Mouse (Mus musculus): ENCODE data around the gene Cfap99. TPM values are rescaled to one million over a fixed set of nuclear protein-coding genes. Genes with fewer than 3 reads are reported as not detected.

The Cfap99 gene
- polyA plus RNA-seq, 1 experiment from 2014 or later: not detected

DNA sequence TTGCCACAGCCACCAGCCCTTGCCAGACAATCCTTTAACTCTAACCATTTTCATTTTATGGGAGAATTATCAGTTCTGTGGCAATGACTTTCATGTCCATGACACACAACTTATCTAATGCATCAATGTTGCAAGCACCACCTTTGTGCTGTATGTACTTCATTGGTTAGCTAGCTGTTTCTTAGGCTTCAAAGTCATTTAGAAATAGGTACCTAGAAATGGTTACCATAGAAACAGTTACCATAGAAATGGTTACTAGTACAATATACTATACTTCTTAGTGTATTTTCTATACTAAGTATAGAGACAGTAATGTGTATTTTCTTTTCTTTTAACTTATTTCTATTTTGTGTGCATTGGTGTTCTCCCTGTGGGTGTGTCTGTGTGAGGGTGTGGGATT lies 36.9 kb downstream of the Cfap99 start:
- TF ChIP-seq CTCF (IDR thresholded peaks at IDR 0.05): no peak
- in situ Hi-C loops (cut with MboI; ENCODE audit: low pct_unique_long_range_greater_than_20kb): loop anchor here (5.0 kb wide), 1 partner anchor 38 kb away; the partner anchor contains the start of genes Cfap99 and Zfyve28
- no peak for ATAC-seq
- H3K27me3 ChIP-seq: no peaks in the 10 kb centered on the region
- ChIA-PET POLR2A (interaction anchor here (0.5 kb wide), 1 partner anchor 20 kb away, joined by 3 read pairs; no protein-coding TSS in a partner anchor), CTCF (interaction anchor here (1.2 to 2.2 kb wide), 2 partner anchors 11 to 24 kb away, joined by 4 to 9 read pairs; no protein-coding TSS in a partner anchor)
- DNase-seq (ENCODE audit: low read depth, low spot score): no peak

DNA sequence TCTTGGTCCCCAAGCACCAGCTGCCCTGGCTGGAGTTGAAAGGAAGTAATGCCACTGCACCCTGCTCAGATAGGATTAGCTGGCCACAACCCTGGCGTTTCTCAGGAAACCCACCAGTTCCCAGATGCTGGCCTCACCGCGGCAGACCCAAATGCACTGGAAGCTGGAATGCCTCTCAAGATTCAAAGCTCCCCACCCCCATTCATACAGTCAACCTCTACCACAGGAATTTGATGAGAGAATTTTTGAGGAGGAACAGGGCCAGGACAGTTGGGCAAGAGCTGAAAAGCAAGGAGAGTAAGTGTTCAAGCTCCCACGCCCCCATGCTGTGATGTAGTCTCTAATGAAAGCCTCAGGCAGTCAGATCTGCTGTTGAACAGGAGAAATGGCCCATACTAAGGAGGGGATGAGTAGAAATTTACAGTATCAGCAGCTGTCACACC lies 37.9 kb downstream of the Cfap99 start:
- DNase-seq (ENCODE audit: low read depth, low spot score) (peak; percentile 72), ATAC-seq (peak; percentile 77)
- TF ChIP-seq CTCF (IDR thresholded peaks at IDR 0.05): no peak
- ChIA-PET POLR2A (interaction anchor here (0.6 to 1.6 kb wide), 4 partner anchors 10 to 106 kb away, joined by 3 to 10 read pairs (median 4); partner anchors contain the start of gene Rnf4), CTCF (interaction anchor here (1.4 to 2.2 kb wide), 3 partner anchors 12 to 90 kb away, joined by 3 to 9 read pairs (median 3); no protein-coding TSS in a partner anchor)
- no peaks in the 10 kb centered on the region for H3K27me3 ChIP-seq
- in situ Hi-C loops (cut with MboI; ENCODE audit: low pct_unique_long_range_greater_than_20kb): loop anchor here (5.0 kb wide), 1 partner anchor 39 kb away; the partner anchor contains the start of genes Cfap99 and Zfyve28

DNA sequence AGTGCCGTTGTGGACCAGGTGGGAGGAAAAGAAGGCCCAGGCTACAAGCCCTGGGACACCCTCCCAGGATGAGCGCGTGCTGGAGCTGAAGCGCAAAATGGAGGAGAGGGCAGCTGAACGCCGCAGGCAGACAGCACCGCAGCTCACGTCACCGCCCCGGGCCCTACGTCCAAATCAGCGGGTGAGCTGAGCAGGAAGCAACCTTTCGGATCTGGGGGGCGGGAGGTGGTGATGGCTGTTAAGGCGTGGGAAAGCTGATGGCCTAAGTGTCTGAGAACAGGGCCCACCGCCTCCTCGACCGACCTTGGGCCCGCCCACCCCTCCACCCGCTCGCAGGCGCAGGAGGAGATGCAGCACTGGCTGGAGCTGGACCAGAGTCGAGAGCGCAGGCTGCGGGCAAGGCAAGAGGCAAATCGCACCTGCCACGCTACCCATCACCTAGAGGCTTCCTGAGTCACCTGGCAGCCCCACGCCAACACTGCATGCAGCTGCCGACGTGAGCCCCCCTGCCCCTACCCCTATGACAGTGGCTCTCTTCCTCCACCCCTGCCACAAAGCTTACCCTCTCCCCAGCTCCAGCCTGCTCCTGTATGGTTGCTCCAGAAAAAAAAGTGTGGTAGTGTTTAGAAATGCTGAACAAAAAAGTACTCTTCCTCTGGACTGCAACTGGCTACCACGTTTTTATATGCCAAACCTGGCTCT lies 38.6 kb downstream of the Cfap99 start:
- no peak for TF ChIP-seq CTCF (IDR thresholded peaks at IDR 0.05)
- no peaks in the 10 kb centered on the region for H3K27me3 ChIP-seq
- ATAC-seq: no peak
- ChIA-PET CTCF (interaction anchor here (1.4 to 2.2 kb wide), 3 partner anchors 12 to 91 kb away, joined by 3 to 9 read pairs (median 3); no protein-coding TSS in a partner anchor), POLR2A (interaction anchor here (0.6 to 1.6 kb wide), 4 partner anchors 9 to 23 kb away, joined by 3 to 10 read pairs (median 4); partner anchors contain the start of gene Rnf4)
- in situ Hi-C loops (cut with MboI; ENCODE audit: low pct_unique_long_range_greater_than_20kb): loop anchor here (5.0 kb wide), 1 partner anchor 40 kb away; the partner anchor contains the start of genes Cfap99 and Zfyve28
- DNase-seq (ENCODE audit: low read depth, low spot score): no peak

DNA sequence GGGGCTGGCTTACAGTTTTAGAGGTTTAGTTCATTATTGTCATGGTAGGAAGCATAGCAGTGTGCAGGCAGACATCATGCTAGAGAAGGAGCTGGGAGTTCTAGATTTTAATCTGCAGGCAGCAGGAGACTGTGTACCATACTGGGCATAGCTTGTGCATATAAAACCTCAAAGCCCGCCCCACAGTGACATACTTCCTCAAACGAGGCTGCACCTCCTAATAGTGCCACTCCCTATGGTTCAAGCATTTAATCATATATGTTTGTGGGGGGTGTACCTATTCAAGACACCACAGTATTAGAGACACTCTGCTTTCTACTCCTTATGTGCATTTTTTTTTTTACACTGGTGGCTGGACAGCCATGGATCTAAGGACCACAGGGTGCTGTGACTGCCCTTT lies 41.7 kb downstream of the Cfap99 start:
- ATAC-seq (no peak), DNase-seq (ENCODE audit: low read depth, low spot score) (no peak)
- POLR2A ChIA-PET: no interaction called here
- no peaks in the 10 kb centered on the region for H3K27me3 ChIP-seq
- in situ Hi-C loops (cut with MboI; ENCODE audit: low pct_unique_long_range_greater_than_20kb): no loop called here
- CTCF ChIA-PET: no interaction called here
- TF ChIP-seq CTCF (IDR thresholded peaks at IDR 0.05): no peak

DNA sequence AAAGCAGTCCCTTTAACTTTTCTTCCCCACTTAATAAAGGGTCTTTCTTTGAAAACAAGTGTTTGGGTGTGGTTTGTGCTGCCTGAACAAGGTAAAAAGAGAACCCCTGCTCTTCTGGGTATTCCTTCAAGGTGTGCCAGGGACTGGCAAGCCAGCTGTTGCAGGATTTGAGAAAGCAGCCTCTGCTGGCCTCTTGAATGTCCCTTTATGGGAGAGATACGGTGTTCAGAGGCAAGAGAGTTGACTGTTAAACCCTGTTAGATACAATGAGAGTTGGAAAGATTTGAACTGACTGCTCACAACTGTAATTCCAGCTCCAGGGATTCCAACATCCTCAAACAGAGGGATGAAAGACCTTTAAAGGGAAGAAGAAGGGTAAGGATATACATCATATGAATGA lies 45.7 kb downstream of the Cfap99 start:
- in situ Hi-C loops (cut with MboI; ENCODE audit: low pct_unique_long_range_greater_than_20kb): no loop called here
- no peak for TF ChIP-seq CTCF (IDR thresholded peaks at IDR 0.05)
- ChIA-PET POLR2A (no interaction called here), CTCF (interaction anchor here (1.1 kb wide), 1 partner anchor 38 kb away, joined by 3 read pairs; no protein-coding TSS in a partner anchor)
- no peak for DNase-seq (ENCODE audit: low read depth, low spot score)
- H3K27me3 ChIP-seq: no peaks in the 10 kb centered on the region
- ATAC-seq: no peak

DNA sequence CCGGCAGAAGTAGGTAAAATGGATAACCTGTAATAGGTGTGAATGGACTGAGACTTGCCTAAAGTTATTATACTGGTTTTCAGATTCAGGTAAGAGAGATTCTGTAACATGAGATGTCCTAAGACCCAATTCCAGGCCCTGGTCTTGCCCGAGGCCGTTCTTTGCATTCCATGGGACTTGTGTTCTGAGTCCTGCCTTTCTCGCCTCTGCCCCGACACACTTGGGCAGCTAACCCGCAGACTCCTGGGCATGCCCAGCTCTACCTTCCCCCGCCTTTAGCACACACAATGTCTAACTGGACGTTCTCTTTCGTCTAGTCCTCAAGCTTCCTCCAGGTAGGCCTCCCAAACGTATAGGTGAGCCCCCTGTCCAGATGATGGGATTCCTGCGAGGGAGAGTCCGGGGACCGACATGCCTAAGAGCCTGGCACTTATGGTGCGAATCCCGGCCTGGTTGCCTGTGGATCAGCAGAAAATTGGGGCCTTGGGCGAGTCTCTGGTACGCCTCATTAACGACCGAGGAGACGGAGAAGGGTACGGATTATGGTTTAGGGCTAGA lies 47.2 kb downstream of the Cfap99 start:
- in situ Hi-C loops (cut with MboI; ENCODE audit: low pct_unique_long_range_greater_than_20kb): no loop called here
- TF ChIP-seq CTCF (IDR thresholded peaks at IDR 0.05): no peak
- ATAC-seq: peak; percentile 58
- H3K27me3 ChIP-seq: no peaks in the 10 kb centered on the region
- peak; percentile 37 for DNase-seq (ENCODE audit: low read depth, low spot score)
- ChIA-PET CTCF (no interaction called here), POLR2A (interaction anchor here (0.8 to 1.8 kb wide), 4 partner anchors 9 to 14 kb away, joined by 3 to 10 read pairs (median 4); no protein-coding TSS in a partner anchor)

DNA sequence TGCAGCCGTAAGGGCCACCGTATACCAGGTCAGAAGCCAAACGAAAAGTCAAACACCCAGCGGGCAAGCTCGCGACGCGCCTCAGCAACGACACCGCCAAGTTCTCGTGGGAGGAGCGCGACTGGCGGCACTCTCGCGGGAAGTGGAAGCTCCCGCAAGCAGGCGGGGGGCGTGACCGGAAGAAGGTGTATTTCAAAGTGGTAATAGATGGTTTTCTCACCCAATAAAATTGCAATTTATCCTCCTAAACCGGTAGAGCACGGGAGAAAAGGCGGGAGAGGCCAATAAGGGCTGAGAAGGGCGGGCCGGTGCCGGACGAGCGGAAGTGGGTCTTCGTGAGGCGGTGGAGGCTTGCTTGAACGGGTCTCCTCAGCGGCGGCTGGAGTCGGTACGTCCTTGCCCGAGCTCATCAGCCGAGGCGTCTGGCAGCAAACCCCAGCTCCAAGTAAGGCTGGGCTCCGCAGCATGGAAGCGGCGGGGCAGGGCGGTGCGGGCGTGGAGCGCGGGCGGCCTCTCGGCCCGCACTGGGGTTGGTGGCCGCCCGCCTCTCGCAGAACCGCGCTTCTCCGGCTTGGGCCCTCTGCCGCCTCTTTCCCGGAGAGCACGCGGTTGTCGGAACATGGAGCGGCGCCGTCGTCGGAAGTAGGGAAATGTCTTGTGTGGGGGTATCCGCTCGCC lies 47.8 kb downstream of the Cfap99 start, which contains the start of gene Rnf4:
Rnf4 (plus strand) TSS at position 193 of the 678 bp plus-strand sequence.
- no peaks in the 10 kb centered on the region for H3K27me3 ChIP-seq
- ATAC-seq: peak; percentile 94
- ChIA-PET CTCF (no interaction called here), POLR2A (interaction anchor here (0.8 to 1.8 kb wide), 4 partner anchors 9 to 13 kb away, joined by 3 to 10 read pairs (median 4); no protein-coding TSS in a partner anchor)
- peak; percentile 93 for DNase-seq (ENCODE audit: low read depth, low spot score)
- in situ Hi-C loops (cut with MboI; ENCODE audit: low pct_unique_long_range_greater_than_20kb): no loop called here
- TF ChIP-seq CTCF (IDR thresholded peaks at IDR 0.05): no peak

DNA sequence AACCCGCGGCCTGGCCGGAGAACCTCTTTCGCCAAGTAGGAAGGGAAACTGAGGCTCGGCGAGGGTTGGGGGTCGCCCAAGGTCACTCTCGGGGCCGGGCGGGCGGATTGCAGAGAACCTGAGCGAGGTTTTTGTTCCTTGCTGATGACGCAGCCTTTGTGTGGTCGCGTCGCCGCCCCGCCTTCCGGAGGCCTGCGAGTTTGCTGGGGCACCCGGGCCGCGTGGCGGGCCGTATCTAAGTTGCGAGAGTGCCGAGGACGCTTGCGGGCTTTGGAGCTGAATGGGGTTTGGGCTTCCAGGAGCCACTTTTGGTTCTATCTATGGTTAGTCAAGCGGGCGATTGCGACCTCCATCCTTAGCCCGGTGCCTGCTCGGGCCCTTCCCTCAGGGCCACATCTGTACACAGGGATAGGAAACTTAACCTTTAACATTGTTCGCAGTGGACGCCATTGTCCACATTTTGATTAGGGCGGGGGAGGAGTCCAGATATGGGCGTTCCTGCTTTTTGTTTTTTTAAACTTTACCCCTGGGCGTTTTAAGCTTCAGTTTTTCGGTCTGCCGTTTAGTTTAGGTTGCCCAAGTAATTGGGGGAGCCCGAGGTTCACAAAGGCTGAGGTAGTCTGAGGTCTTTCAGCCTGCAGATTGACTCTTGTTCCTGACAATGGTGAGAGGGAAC lies 48.5 kb downstream of the Cfap99 start:
- ChIA-PET CTCF (interaction anchor here (0.7 kb wide), 1 partner anchor 55 kb away, joined by 3 read pairs; no protein-coding TSS in a partner anchor), POLR2A (interaction anchor here (0.6 to 1.8 kb wide), 2 partner anchors 11 to 12 kb away, joined by 3 to 4 read pairs; no protein-coding TSS in a partner anchor)
- DNase-seq (ENCODE audit: low read depth, low spot score) (no peak), ATAC-seq (peak; percentile 46)
- in situ Hi-C loops (cut with MboI; ENCODE audit: low pct_unique_long_range_greater_than_20kb): no loop called here
- H3K27me3 ChIP-seq: no peaks in the 10 kb centered on the region
- TF ChIP-seq CTCF (IDR thresholded peaks at IDR 0.05): no peak

DNA sequence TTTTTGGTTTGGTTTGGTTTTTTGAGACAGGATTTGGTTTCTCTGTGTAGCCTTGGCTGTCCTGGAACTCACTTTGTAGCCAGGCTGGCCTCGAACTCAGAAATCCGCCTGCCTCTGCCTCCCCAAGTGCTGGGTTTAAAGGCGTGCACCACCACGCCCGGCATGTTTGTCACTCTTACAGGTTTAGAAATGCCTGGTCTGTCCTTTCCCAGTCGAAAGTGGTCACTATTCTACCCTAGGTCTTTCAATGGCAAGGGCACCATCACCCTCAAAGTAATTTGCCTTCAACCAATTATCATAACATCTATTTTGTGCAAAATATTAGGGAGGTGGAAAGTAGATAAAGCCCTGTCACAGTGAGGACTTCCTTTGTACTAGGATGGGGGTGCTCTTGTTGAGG lies 51.8 kb downstream of the Cfap99 start:
- in situ Hi-C loops (cut with MboI; ENCODE audit: low pct_unique_long_range_greater_than_20kb): no loop called here
- H3K27me3 ChIP-seq: no peaks in the 10 kb centered on the region
- CTCF ChIA-PET: interaction anchor here (0.9 to 1.1 kb wide), 2 partner anchors 10 to 15 kb away, joined by 3 read pairs; no protein-coding TSS in a partner anchor
- POLR2A ChIA-PET: no interaction called here
- no peak for TF ChIP-seq CTCF (IDR thresholded peaks at IDR 0.05)
- DNase-seq (ENCODE audit: low read depth, low spot score) (no peak), ATAC-seq (no peak)
